Mouse (Mus musculus): Measurements from ENCODE around the gene Zfp933.
"Not testable (repeated sequence)": the region's sequence is repeated elsewhere in the genome, so short reads cannot be mapped to it uniquely, and the experiment has no call there.

The Zfp933 gene

DNA sequence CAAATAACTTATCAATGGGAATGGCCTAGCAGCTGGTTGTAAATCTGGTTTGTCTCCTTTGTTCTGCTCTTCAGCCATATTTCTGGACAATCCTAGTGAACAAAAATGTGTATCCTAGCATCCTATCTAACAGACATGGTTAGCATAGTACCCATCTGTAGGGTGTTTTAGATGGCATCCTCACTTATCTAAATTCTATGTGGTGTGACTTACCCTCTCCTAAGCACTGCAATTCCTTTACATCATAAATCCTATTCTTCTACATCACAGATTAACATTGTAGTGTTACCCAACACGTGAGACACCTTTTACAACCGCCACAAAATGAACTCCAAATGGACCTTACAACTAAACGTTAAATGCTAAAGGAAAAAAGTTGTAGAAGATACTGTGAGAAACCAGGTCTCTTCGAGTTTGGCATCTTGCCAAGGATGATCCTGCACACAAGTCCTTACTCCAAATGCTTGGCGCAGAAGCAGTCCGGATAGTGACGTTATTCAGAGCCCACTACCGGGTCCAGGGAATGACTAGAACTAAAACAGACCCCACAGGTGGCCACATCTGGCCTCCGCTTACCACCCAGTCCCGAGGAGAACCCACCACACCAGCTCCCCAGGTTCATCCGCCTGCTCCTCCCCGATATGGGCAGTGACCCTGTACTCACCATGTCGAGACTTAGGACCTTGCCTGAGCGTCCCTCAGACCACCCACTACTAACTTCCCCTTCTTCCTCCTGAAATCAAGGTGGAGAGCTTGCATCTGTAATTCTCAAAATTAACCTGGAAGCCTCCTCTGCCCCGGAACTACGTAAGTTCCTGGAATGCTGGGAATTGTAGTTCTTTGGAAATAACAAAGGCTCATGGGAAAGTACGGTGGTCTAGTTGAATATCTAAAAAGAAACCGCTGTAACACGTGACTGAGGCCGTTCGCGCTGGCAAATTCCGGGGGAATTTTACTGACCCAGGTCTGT is at the start of gene Zfp933:
TSS of gene Zfp933 (minus strand) at position 753 of the 970 bp plus-strand sequence.
- peak; percentile 47 for DNase-seq (ENCODE audit: low spot score)

- DNase-seq (ENCODE audit: low spot score) = no peak
Measured at GRCm38 (mm10) chr4:147897348-147897747, 49.2 kb upstream of the Zfp933 start.

- no peak for DNase-seq (ENCODE audit: low spot score)
Measured at GRCm38 (mm10) chr4:147896411-147896810, 48.2 kb upstream of the Zfp933 start.

DNA sequence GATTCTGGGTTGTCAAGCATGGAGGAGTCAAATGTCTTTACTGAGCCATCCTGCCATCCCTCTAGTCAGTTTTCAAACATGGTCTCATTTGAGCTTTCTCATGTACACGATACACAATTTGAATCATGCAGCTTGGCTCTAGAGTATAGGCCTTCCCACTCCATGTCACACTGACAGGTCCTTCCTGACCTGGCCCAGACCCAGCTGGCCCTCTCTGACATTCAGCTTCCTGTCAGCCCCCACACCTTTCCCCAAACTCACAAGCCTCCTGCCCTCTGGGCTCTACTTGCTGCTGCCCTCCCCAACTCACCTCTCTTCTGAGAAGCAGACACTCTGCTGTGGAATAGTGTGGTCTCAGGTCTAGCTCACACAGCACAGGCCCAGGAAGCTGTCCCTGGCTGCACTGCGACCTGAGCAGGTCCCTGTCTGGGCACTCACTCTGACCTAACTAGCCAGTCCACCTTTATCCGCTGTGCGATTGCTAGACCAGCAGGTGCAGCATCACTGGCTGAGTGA is 47.7 kb upstream of the Zfp933 start:
- no peak for DNase-seq (ENCODE audit: low spot score)

DNA sequence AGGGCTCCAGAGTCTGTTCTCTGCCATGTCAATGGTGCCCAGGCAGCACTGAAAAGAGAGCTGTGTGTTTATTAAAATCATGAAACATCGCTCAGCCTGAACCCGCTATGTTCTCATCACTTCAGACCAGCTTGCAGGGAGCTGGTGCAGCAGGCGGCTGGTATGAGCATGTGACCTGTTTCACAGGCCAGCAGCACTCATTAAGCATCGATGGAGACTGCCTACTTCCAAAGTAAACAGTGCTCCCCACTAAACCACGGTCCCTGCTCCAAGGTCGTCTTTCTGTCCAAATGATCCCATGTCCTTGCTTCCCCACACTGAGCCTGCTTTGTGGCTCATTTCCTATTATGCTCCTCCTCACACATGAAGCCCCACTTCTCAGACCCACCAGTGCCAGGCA is 42.2 kb upstream of the Zfp933 start:
- no peak for DNase-seq (ENCODE audit: low spot score)

- no peak for DNase-seq (ENCODE audit: low spot score)
Measured at GRCm38 (mm10) chr4:147888237-147888636, 40.1 kb upstream of the Zfp933 start.

- DNase-seq (ENCODE audit: low spot score) = no peak
Measured at GRCm38 (mm10) chr4:147887277-147887676, 39.1 kb upstream of the Zfp933 start.

GRCm38 (mm10) chr4:147886158-147886557 is 38.0 kb upstream of the Zfp933 start:
- DNase-seq (ENCODE audit: low spot score) = no peak

DNA sequence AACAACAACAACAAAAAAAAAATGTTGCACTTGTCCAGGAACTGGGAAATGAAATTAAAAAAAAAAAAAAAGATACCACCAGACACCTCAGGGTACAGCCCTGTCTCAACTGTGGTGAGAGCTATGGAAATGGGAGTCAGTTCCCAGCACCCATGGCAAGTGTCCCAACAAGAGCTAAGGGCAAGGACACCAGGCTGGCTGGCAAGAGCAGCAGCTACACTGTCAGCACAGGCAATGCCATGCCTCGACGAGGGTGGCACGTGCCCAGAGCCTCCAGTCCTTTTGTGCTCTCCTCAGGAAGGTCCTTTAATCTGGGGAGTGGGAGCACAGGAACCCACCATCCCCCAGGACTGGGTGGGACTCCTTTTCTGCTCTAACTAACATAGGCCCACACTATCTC is 36.0 kb upstream of the Zfp933 start:
- no peak for DNase-seq (ENCODE audit: low spot score)

DNA sequence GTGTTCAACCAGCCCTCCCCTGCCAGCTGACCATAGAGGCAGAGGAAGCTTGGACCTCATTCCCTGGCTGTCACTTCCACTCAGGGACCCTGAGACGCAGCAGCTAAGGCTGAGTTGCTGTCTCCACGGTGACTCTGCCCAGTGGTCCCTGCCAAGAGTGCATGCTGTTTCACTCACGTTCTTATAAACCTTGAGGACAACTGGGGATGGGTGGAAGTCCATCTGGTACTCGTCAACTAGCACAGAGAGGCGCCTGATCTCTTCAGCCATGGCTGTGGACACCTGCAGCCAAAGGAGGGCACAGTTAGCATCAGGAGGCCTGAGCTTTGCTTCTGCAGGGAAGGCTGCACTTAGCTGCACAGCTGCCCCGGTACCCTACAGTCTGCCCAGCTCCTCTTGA is 34.9 kb upstream of the Zfp933 start:
- DNase-seq (ENCODE audit: low spot score) = no peak

GRCm38 (mm10) chr4:147881792-147882191 is 33.6 kb upstream of the Zfp933 start:
- no peak for DNase-seq (ENCODE audit: low spot score)

- no peak for DNase-seq (ENCODE audit: low spot score)
Measured at GRCm38 (mm10) chr4:147879865-147880264, 31.7 kb upstream of the Zfp933 start.

GRCm38 (mm10) chr4:147879456-147879855 is 31.3 kb upstream of the Zfp933 start:
- no peak for DNase-seq (ENCODE audit: low spot score)

GRCm38 (mm10) chr4:147878537-147878936 is 30.4 kb upstream of the Zfp933 start:
- no peak for DNase-seq (ENCODE audit: low spot score)

DNA sequence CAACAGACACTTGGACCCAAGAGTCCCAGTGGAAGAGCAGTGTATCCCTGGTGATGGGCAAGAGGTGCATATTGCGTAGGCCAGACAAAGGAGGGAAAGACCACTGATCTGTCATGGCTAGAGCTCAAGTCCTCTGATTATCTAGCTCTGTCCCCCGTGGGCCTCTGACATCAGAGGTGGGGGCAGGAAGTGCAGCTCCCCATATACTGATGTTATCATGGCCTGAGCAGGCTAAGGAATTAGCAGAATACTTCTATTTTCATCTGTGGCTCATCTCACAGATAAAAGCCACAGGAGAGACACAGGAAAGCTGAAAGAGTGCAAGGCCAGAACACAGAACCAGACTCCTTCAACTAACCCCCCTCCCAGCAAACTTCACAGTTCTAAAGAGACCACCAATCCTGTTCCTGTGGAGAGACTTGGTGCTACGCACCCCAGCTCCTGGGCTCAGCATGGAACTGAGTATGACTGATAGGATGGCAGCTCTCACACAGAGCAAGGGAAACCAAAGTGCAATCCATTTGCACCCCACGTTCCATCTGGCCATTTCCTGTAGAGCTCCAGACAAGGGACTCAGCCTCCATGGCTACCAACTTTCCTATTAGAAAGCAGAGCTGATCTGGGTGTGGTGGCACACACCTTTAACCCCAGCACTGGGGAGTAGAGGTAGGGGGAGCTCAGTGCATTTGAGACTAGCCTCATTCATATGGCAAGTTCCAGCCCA is 27.8 kb upstream of the Zfp933 start:
- no peak for DNase-seq (ENCODE audit: low spot score)

GRCm38 (mm10) chr4:147869238-147869637 is 21.1 kb upstream of the Zfp933 start:
- DNase-seq (ENCODE audit: low spot score) = no peak

DNA sequence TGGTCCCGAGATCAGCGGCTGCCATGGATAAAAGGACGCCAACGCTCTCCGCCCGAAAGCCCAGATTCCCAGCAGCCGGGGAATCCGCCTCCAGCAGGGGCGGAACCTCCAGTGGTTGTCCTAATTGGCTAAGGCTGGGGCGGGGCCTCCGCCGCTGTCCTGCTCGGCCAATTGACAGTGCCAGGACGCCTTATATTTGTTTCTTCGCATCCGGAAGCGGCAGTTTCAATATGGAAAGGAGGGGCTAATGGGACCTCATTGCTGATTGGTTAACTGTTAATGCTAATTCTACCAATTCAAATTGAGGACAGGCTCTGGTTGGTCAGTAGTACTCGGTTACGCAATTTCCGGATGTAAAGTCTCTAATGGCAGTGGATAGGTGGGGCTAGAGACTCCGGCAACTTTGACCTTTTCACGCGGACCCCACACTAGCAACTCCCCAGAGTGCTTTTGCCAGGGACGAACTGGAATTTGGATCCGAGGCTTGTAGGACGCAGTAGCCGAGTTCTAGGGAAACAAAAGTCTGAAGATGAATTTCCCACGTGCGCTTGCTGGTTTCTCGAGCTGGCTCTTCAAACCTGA is 20.4 kb upstream of the Zfp933 start, which contains the start of the genes Miip and Fv1:
TSS of gene Miip (minus strand) at position 367 of the 582 bp plus-strand sequence.
TSS of gene Fv1 (plus strand) at position 530 of the 582 bp plus-strand sequence.
- DNase-seq (ENCODE audit: low spot score) = peak; percentile 95

GRCm38 (mm10) chr4:147867563-147868449 is 19.6 kb upstream of the Zfp933 start:
- no peak for DNase-seq (ENCODE audit: low spot score)

DNA sequence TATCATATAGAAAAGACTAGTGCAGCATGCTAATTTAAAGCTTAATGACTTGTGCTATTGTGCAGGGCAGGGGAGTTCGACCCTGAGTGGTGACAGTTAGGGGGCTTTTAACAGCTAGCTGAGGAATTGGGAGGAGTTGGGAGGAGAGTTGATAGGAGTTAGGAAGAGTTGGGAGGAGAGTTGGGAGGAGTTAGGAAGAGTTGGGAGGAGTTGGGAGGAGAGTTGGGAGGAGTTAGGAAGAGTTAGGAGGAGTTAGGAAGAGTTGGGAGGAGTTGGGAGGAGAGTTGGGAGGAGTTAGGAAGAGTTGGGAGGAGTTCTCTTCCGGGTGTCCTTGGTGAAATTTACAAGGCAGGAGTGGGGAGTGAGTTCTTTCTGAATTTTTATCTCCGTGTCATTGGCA is 18.6 kb upstream of the Zfp933 start:
- not testable (repeated sequence) for DNase-seq (ENCODE audit: low spot score)

DNA sequence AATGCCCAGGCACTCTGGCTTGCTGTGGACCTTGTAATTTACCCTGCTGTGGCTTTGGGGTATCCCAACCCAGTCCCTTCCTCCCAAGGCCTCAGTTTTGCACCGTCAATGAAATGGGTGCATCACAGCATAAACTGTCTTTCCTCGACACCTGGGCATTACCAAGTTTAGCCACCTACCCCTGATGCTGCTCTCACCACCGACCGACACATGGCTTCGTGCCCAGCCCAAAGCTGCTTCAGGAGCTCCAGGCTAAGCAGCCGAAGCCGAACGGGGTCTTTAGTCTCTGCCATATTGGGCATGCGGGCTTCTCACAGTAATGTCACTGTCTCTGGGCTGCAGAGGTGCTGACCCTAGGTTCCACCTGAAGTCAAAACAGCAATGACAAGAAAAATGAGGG is 17.9 kb upstream of the Zfp933 start:
- no peak for DNase-seq (ENCODE audit: low spot score)

DNA sequence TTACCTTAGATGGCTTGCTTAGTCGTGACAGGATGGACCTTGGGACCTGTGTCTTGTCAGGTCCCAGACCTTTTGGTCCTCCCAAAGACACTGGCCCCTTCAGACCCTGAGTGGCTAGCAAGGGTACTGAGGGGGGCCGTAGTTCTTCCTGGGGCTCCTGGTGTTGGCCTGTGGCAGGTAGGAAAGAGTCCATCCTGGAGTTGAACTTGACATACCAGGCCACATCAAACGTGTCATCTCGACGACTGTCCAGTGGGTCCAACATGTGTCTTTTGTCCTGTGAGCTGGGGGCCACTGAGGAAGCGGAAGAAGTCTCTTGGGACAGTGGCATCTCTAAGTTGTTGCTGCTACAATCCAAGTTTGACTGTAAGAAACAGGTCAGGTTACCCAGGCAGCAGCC is 17.5 kb upstream of the Zfp933 start:
- no peak for DNase-seq (ENCODE audit: low spot score)
